Comparison of ENCODE assay signal across 24 mouse cellular contexts in genomic region chr1:170277016-170277415, GRCm38 (mm10). TPM values are rescaled to one million over a fixed set of nuclear protein-coding genes. Genes with fewer than 3 reads are reported as not detected.
A peak's percentile ranks its signal among the peaks of the same experiment; 100 is the strongest.
DNase-seq lines count a peak whose midpoint lies in the region; ATAC-seq and TF ChIP-seq lines count a peak whose summit lies in the region.
"Had no signal": no experiment of that assay in that cellular context is flagged by ENCODE, and none has a peak within 500 bp of the region (broad histone marks: within the 10 kb centered on the region; RNA-seq: fewer than 3 reads in every experiment).

TSS of gene Sh2d1b1 (plus strand) at chr1:170277320.

- 17% methylated on average over 3 of the region's 3 CpGs for WGBS in spleen, adult 2 months
- 58% methylated on average over 3 of the region's 3 CpGs for WGBS in heart, adult 2 months

- TF ChIP-seq CTCF in spleen, adult 2 months (IDR thresholded peaks at IDR 0.05; ENCODE audit: extremely low read depth, insufficient read depth, insufficient read length, insufficient replicate concordance): no peak
- no peak for TF ChIP-seq CTCF in bone marrow macrophage, adult 2 months (IDR thresholded peaks at IDR 0.05; ENCODE audit: low read depth, low read length)
- TF ChIP-seq CTCF in heart, adult 2 months (IDR thresholded peaks at IDR 0.05): no peak

- TF ChIP-seq EP300 in heart, adult 2 months (IDR thresholded peaks at IDR 0.05; ENCODE audit: insufficient read depth, low read depth, low read length): no peak

- no peak within 1 kb of the TSS for H3K9ac ChIP-seq in heart, adult 2 months (ENCODE audit: low read depth, low read length)
- H3K9ac ChIP-seq: forebrain, postnatal 0 days; hindbrain, embryonic 14.5 days; intestine, embryonic 15.5 days; lung, embryonic 14.5 days; midbrain, embryonic 15.5 days had no signal

- H3K27me3 ChIP-seq in spleen, adult 2 months (ENCODE audit: control insufficient read depth, insufficient read depth, low read length): no peaks in the 10 kb centered on the region
- no peaks in the 10 kb centered on the region for H3K27me3 ChIP-seq in heart, adult 2 months (ENCODE audit: control insufficient read depth, insufficient read depth, low read length)
- H3K27me3 ChIP-seq: intestine, embryonic 15.5 days; midbrain, embryonic 15.5 days had no signal

- intact Hi-C loops in heart, adult 2 months (cut with DNase I): no loop called here

- ATAC-seq in megakaryocyte-erythroid progenitor cell, adult 5-6 weeks (replicated peaks; ENCODE audit: low FRiP score, low TSS enrichment, poor library complexity, severe bottlenecking): peak; percentile 26; the same call in 1 of the 2 replicates
- ATAC-seq: forebrain, postnatal 0 days; intestine, embryonic 15.5 days; midbrain, embryonic 15.5 days had no signal

- no peak within 1 kb of the TSS for H3K4me3 ChIP-seq in spleen, adult 2 months (ENCODE audit: extremely low read depth, insufficient read depth, insufficient read length)
- no peak within 1 kb of the TSS for H3K4me3 ChIP-seq in bone marrow macrophage, adult 2 months (ENCODE audit: insufficient read depth, low read length)
- no peak within 1 kb of the TSS for H3K4me3 ChIP-seq in heart, adult 2 months
- H3K4me3 ChIP-seq: forebrain, embryonic 10.5 days; intestine, embryonic 15.5 days; left cerebral cortex, adult 2 months; limb, embryonic 10.5 days; megakaryocyte, embryonic 14.5 days; midbrain, embryonic 15.5 days had no signal

- no peaks in the 10 kb centered on the region for H3K79me2 ChIP-seq in heart, adult 2 months (replicated peaks; ENCODE audit: control insufficient read depth, insufficient read depth, low read length)

- no peak for TF ChIP-seq POLR2A in spleen, adult 2 months (IDR thresholded peaks at IDR 0.05; ENCODE audit: low read depth, low read length)
- no peak for TF ChIP-seq POLR2A in bone marrow macrophage, adult 2 months (IDR thresholded peaks at IDR 0.05; ENCODE audit: borderline replicate concordance, low read depth, low read length)
- no peak for TF ChIP-seq POLR2A in heart, adult 2 months (IDR thresholded peaks at IDR 0.05; ENCODE audit: insufficient read depth, low read depth, low read length)

- no peak for DNase-seq in spleen, adult 2 months (ENCODE audit: low read depth in 1 of 2, low spot score in 2 of 2)
- DNase-seq in spleen, adult 12 weeks (ENCODE audit: low spot score): no peak
- DNase-seq in left cerebral cortex, adult 9 months (ENCODE audit: low spot score in 2 of 2): no peak
- no peak for DNase-seq in kidney, adult 9 months
- DNase-seq in heart, adult 2 months: no peak
- DNase-seq: adrenal gland, postnatal 14 days; cerebellum, adult 11-12 months; cerebellum, postnatal 25 days; forebrain, postnatal 0 days; heart, postnatal 10 days; lung, embryonic 14.5 days; thymus, postnatal 4 days had no signal

- no peaks in the 10 kb centered on the region for H3K4me1 ChIP-seq in spleen, adult 2 months (ENCODE audit: control insufficient read depth, insufficient read depth, insufficient read length)
- peaks cover 14% of the 10 kb centered on the region for H3K4me1 ChIP-seq in bone marrow macrophage, adult 2 months (ENCODE audit: control insufficient read depth, insufficient read depth, low read length)
- H3K4me1 ChIP-seq in heart, adult 2 months (ENCODE audit: control insufficient read depth, insufficient read depth, low read length): no peaks in the 10 kb centered on the region
- H3K4me1 ChIP-seq: forebrain, embryonic 10.5 days; intestine, embryonic 15.5 days; limb, embryonic 10.5 days; midbrain, embryonic 15.5 days had no signal

- no peaks in the 10 kb centered on the region for H3K36me3 ChIP-seq in spleen, adult 2 months (ENCODE audit: control insufficient read depth, insufficient read depth, low read length)
- no peaks in the 10 kb centered on the region for H3K36me3 ChIP-seq in heart, adult 2 months (ENCODE audit: control insufficient read depth, insufficient read depth, low read length)
- H3K36me3 ChIP-seq: forebrain, embryonic 10.5 days; G1E; intestine, embryonic 15.5 days; limb, embryonic 10.5 days; midbrain, embryonic 15.5 days had no signal

- H3K27ac ChIP-seq in spleen, adult 2 months (ENCODE audit: insufficient read depth, low read length): peak within 1 kb of the TSS; percentile 29; the same call in 1 of the 2 replicates
- no peak within 1 kb of the TSS for H3K27ac ChIP-seq in bone marrow macrophage, adult 2 months (ENCODE audit: insufficient read depth, low read depth, low read length)
- H3K27ac ChIP-seq in heart, adult 2 months: no peak within 1 kb of the TSS
- H3K27ac ChIP-seq: forebrain, embryonic 10.5 days; hindbrain, embryonic 14.5 days; intestine, embryonic 15.5 days; left cerebral cortex, adult 2 months; limb, embryonic 10.5 days; midbrain, embryonic 15.5 days had no signal

RNA-seq across cellular contexts. Expression of gene Sh2d1b1, which starts in this region (rescaled TPM):
- 2.1 and 3.0 TPM in 2 replicates for polyA plus RNA-seq in spleen, adult 2 months (2012; rRNA removed)
- 12.3 and 14.2 TPM in 2 replicates for polyA plus RNA-seq in bone marrow macrophage, adult 2 months (2012; ENCODE audit: insufficient read depth, insufficient read length, missing spikeins)
- total RNA-seq in megakaryocyte-erythroid progenitor cell, adult 5-6 weeks (2014; fragmentation: Nextera tagmentation): not detected in 2 replicates
- total RNA-seq in megakaryocyte-erythroid progenitor cell, adult 5-6 weeks (2017): not detected in 2 replicates
- under 1 TPM; 0.09 to 0.18 TPM for total RNA-seq in heart, adult 2 months (2021)
- 0.14 TPM in 1 of 2 replicates, not detected in the other for polyA plus RNA-seq in heart, adult 2 months (2012; rRNA removed)
- total RNA-seq: adrenal gland, postnatal 14 days; forebrain, postnatal 0 days; gastrocnemius, postnatal 4 days; left cerebral cortex, adult 2 months; liver, adult 2 months had no signal
- polyA plus RNA-seq: forebrain, embryonic 10.5 days; forebrain, postnatal 0 days; G1E; hindbrain, embryonic 14.5 days; limb, embryonic 10.5 days; liver, adult 2 months had no signal

Comparison
In these comparisons a context has a peak if more than half of its experiments do, and no peak if none do; other contexts are left out.
1. Peak in ATAC-seq in megakaryocyte-erythroid progenitor cell, adult 5-6 weeks; RNA of the gene not detected or under 1 TPM.